Mouse (Mus musculus) limb, embryonic 14.5 days (tissue): ENCODE measurements around the gene 2810408A11Rik. TPM values are rescaled to one million over a fixed set of nuclear protein-coding genes. Genes with fewer than 3 reads are reported as not detected.

Experiments used
- ATAC-seq: fragments of 200-750 bp; cut with Nextera tagmentation; 2 replicates; pipeline ENCODE4 v1.8.0; 2017; ENCODE audit warnings: low read depth, moderate number of reproducible peaks, moderate TSS enrichment; ENCODE audit not compliant: low FRiP score
- DNase-seq: peaks from one replicate; pipeline ENCODE4 v3.0.0-alpha.2; 2015; ENCODE audit warnings: low spot score
- H3K27ac ChIP-seq: fragments of 300-500 bp; sonication (generic); replicated peaks from 2 replicates; pipeline ENCODE4 v1.5.1; 2014; ENCODE audit warnings: low read depth, mild to moderate bottlenecking, low read length, moderate library complexity, mixed read lengths
- H3K27me3 ChIP-seq: fragments of 300-500 bp; sonication (generic); 2 replicates; pipeline ENCODE4 v1.6.1; 2014; ENCODE audit warnings: low read length, mixed read lengths; ENCODE audit not compliant: control insufficient read depth, insufficient read depth
- H3K36me3 ChIP-seq: fragments of 300-500 bp; sonication (generic); 2 replicates; pipeline ENCODE4 v1.6.1; 2014; ENCODE audit warnings: mild to moderate bottlenecking, low read length, moderate library complexity, mixed read lengths; ENCODE audit not compliant: control insufficient read depth, insufficient read depth
- H3K4me1 ChIP-seq: fragments of 300-500 bp; sonication (generic); 2 replicates; pipeline ENCODE4 v1.6.1; 2014; ENCODE audit warnings: antibody characterized with exemption, low read length, mixed read lengths; ENCODE audit not compliant: control insufficient read depth, insufficient read depth
- H3K4me2 ChIP-seq: fragments of 300-500 bp; sonication (generic); replicated peaks from 2 replicates; pipeline ENCODE4 v1.6.1; 2014; ENCODE audit warnings: low read depth, mild to moderate bottlenecking, low read length, moderate library complexity; ENCODE audit not compliant: severe bottlenecking
- H3K4me3 ChIP-seq: fragments of 300-500 bp; sonication (generic); replicated peaks from 2 replicates; pipeline ENCODE4 v1.5.1; 2014; ENCODE audit warnings: low read length
- H3K9ac ChIP-seq: fragments of 300-500 bp; sonication (generic); 2 replicates; pipeline ENCODE4 v1.6.1; 2014; ENCODE audit warnings: mild to moderate bottlenecking, low read depth, low read length, moderate library complexity; ENCODE audit not compliant: severe bottlenecking
- H3K9me3 ChIP-seq: fragments of 300-500 bp; sonication (generic); 2 replicates; pipeline ENCODE4 v1.6.1; 2016; ENCODE audit warnings: low read length; ENCODE audit not compliant: control insufficient read depth
- POLR2A ChIP-seq: fragments of 200-500 bp; IDR thresholded peaks from 2 replicates; pipeline ENCODE4 v1.8.0; 2012; ENCODE audit warnings: inconsistent platforms, mild to moderate bottlenecking, moderate library complexity, borderline replicate concordance; ENCODE audit not compliant: insufficient read depth, insufficient read length; ENCODE audit errors: extremely low read depth
- WGBS: fragments of 180-500 bp; shearing (Covaris S2); extraction: QIAGEN DNeasy Blood & Tissue Kit; methylation state at CpG from one replicate; pipeline ENCODE4 v1.1.7; 2014; 5-methylcytosine and 5-hydroxymethylcytosine counted together
- polyA plus RNA-seq, 2 experiments: library from polyadenylated mRNA; depleted of rRNA in 1 of 2; stranded (reverse) in 1 of 2; unstranded in 1 of 2; fragments of >200 nt; fragmentation: Nextera tagmentation in 1 of 2; extraction: Ambion mirVana in 1 of 2; gene quantifications; 2 replicates each; pipeline versions ENCODE4 v1.2.1 to v1.2.3; 2012 to 2014

The 2810408A11Rik gene
- polyA plus RNA-seq, 2 experiments: 8.9 TPM

DNA sequence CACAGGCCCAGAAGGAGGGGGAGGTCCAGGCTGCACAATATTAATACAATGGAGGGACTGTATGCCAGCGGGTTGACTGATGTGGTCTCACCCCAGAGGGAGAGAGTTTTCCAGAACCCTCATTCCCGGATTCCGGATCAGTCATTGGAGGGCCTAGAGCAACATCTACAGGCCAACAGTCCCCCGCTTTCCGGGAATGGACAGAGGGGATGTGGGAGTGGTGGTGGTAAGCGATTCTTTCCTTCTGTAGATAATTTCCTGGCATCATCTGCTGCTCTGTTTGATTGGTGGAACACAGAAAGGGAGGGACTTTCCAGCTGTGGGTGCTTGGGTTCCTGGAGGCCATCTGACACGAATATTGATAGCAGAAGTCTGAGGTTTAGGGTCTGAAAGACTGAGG lies 24.6 kb downstream of the 2810408A11Rik start:
- no peaks in the 10 kb centered on the region for H3K9me3 ChIP-seq
- H3K36me3 ChIP-seq: no peaks in the 10 kb centered on the region
- no peak overlapping the region for H3K9ac ChIP-seq
- no peak overlapping the region for H3K4me2 ChIP-seq
- peak; percentile 58 for DNase-seq
- ATAC-seq: no peak
- H3K27me3 ChIP-seq: no peaks in the 10 kb centered on the region
- H3K27ac ChIP-seq: peak overlapping the region; percentile 38
- WGBS: 66% methylated on average over 7 of the region's 7 CpGs
- H3K4me3 ChIP-seq: no peak overlapping the region
- H3K4me1 ChIP-seq: peaks cover 22% of the 10 kb centered on the region
- TF ChIP-seq POLR2A: no peak

DNA sequence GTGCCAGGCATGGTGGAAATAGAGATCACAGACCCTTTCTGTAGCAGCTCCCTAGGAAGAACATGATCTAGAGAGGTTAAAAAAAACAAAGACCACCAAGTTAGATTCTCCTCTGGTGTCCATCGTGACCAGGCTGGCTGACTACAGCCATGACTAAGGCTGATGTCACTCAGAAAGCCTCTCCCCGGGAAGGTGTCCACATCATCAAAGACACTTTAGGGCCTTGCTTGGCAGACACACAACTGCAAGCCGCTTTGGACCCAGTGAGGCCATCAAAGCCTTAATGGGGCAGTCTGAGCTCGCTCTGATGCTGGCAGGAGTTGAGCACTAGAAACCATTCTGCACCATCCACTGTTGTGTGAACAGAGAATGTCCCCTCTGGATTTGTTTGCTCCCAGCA lies 28.3 kb downstream of the 2810408A11Rik start:
- no peak for TF ChIP-seq POLR2A
- Histone ChIP-seq H3K36me3 (no peaks in the 10 kb centered on the region), H3K9ac (no peak overlapping the region), H3K27me3 (no peaks in the 10 kb centered on the region), H3K27ac (no peak overlapping the region), H3K4me2 (no peak overlapping the region), H3K4me1 (peaks cover 7% of the 10 kb centered on the region; the same call in 1 of the 2 replicates), H3K4me3 (no peak overlapping the region), H3K9me3 (no peaks in the 10 kb centered on the region)
- 75% methylated on average over 4 of the region's 4 CpGs for WGBS
- ATAC-seq: no peak
- DNase-seq: no peak

DNA sequence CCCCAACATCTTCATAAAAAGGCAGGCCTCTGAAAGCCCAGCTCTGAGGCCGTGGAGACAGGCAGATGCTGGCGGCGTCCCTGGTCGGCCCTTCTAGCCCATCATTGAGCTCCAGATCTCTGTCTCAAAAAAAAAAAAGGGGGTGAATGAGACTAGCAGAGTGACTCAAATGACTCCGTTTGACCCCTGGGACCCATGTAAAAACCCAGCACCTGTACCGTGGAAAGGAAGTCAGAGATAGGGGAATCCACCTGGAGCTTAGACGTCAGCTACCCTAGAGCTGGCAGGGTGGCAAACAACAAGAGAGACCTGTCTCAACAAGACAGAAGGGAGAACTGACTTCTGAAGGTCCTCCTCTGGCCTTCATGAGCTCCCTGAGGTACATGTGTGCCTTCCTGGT lies 29.0 kb downstream of the 2810408A11Rik start:
- no peaks in the 10 kb centered on the region for H3K9me3 ChIP-seq
- peaks cover 5% of the 10 kb centered on the region; the same call in 1 of the 2 replicates for H3K4me1 ChIP-seq
- no peak for ATAC-seq
- no peak overlapping the region for H3K4me2 ChIP-seq
- no peaks in the 10 kb centered on the region for H3K36me3 ChIP-seq
- H3K27ac ChIP-seq: no peak overlapping the region
- no peak for DNase-seq
- H3K27me3 ChIP-seq: no peaks in the 10 kb centered on the region
- no peak for TF ChIP-seq POLR2A
- no peak overlapping the region for H3K4me3 ChIP-seq
- no peak overlapping the region for H3K9ac ChIP-seq
- WGBS: 79% methylated on average over 7 of the region's 7 CpGs

DNA sequence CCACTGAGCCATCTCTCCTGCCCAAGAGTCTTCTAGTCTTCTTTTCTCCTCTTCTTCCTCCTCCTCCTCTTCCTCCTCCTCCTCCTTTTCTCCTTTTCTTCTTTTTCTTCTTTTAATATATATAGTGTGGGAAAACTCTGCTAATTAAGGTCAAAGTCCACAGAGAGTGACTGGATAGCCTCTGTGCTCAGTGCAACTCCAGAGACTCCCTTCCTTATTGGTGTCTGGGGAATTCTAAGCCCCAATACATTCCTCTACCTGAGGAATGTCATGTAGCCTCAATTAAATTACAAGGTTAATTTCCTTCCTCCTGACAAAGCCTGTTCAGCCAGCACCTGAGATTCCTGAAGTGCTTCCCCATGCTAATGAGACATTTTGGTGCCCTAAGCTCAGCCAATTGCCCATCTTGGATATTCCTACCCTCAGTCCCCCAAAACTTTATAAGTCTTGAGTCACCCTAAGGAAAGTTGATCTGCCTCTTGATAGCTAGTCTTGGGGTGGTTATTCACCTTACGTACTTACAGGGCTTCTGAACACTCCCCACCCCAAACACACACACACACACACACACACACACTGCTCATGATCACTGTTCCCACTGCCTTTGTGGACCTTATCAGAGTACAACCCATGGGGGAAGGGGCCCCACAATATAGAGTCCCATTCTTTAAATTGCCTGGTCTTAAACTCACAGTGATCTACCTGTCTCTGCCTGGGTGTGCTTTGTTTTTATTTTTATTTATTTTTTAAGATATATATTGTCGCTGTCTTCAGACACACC lies 30.3 kb downstream of the 2810408A11Rik start:
- Histone ChIP-seq H3K4me1 (no peaks in the 10 kb centered on the region), H3K36me3 (no peaks in the 10 kb centered on the region), H3K4me2 (no peak overlapping the region), H3K9ac (no peak overlapping the region), H3K27ac (no peak overlapping the region), H3K4me3 (no peak overlapping the region), H3K9me3 (no peaks in the 10 kb centered on the region), H3K27me3 (no peaks in the 10 kb centered on the region)
- WGBS: 84% methylated on average over 2 of the region's 2 CpGs
- ATAC-seq: no peak
- no peak for TF ChIP-seq POLR2A
- no peak for DNase-seq

DNA sequence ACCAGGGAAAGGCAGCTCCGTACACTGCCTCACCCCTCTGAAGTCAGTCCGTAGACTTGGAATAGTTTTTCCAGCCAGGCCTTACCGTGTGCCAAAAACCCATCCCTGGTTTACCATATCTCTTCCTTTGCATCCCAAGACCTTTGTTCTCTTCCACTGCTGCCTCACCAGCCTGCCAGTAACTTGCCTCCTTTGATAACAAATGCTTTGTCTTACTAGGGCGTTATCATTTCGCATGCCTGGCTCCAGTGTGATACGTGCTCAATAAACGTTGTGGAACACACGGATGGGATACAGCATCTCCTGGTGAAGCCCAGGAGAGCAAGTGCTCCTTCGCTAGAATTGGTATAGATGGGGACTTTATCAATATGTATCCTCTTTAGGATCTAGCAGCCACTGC lies 33.5 kb downstream of the 2810408A11Rik start:
- H3K4me1 ChIP-seq: no peaks in the 10 kb centered on the region
- WGBS: 70% methylated on average over 9 of the region's 9 CpGs
- no peaks in the 10 kb centered on the region for H3K36me3 ChIP-seq
- H3K27me3 ChIP-seq: no peaks in the 10 kb centered on the region
- DNase-seq: no peak
- no peak overlapping the region for H3K4me2 ChIP-seq
- ATAC-seq: no peak
- no peak overlapping the region for H3K27ac ChIP-seq
- H3K9ac ChIP-seq: no peak overlapping the region
- no peak overlapping the region for H3K4me3 ChIP-seq
- no peaks in the 10 kb centered on the region for H3K9me3 ChIP-seq
- no peak for TF ChIP-seq POLR2A

DNA sequence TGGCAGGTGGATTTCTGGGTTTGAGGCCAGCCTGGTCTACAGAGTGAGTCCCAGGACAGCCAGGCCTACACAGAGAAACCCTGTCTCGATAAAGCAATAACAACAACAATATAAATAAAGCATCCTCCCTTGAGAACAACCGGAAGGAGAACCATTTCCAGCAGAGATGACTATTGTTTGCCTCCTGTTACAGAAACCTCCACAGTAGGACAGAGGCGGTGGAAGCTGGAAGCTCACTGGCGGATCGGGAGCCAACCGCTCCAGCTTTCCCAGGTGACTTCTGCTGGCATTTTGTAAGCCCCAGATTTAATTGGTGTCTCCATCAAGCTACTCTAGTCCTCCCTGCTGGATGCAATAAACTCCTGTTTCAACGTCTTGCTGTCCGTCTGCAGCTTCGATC lies 35.2 kb downstream of the 2810408A11Rik start:
- H3K9ac ChIP-seq: no peak overlapping the region
- no peak overlapping the region for H3K4me2 ChIP-seq
- no peaks in the 10 kb centered on the region for H3K27me3 ChIP-seq
- WGBS: 84% methylated on average over 9 of the region's 9 CpGs
- H3K4me1 ChIP-seq: no peaks in the 10 kb centered on the region
- no peak overlapping the region for H3K27ac ChIP-seq
- DNase-seq (no peak), ATAC-seq (no peak)
- no peak overlapping the region for H3K4me3 ChIP-seq
- H3K9me3 ChIP-seq: no peaks in the 10 kb centered on the region
- no peaks in the 10 kb centered on the region for H3K36me3 ChIP-seq
- TF ChIP-seq POLR2A: no peak
